Mouse (Mus musculus): ENCODE data around the gene Emid1. TPM values are rescaled to one million over a fixed set of nuclear protein-coding genes. Genes with fewer than 3 reads are reported as not detected.
"Not testable (repeated sequence)": the region's sequence is repeated elsewhere in the genome, so short reads cannot be mapped to it uniquely, and the experiment has no call there.

Gene Emid1
- total RNA-seq, 2 experiments from 2014 or later, result 27.6 to 32.5 TPM

DNA sequence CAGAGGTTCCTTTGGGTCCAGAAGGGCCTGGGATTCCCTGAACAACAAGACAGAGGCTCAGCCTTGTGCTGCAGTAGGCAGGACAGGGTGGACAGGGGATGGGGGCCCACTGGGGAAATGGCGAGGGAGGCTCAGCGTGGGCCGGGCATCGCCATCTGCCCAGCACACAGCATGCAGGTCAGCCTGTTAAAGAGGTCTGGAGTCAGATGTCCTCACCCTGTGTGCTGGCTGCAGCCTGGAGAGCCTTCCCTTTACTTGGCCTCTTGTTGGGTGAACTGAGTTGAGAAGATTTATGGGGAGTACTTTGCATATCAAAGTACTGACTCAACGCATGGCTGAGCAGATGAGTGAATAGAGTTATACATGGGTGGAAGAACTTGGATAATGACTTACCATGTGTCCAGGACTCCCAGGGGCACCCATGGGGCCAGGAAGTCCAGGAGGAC lies 23.0 kb downstream of the Emid1 start:
- intact Hi-C loops (cut with DNase I), result no loop called here
- no peak for DNase-seq (ENCODE audit: low spot score in 2 of 2)

DNA sequence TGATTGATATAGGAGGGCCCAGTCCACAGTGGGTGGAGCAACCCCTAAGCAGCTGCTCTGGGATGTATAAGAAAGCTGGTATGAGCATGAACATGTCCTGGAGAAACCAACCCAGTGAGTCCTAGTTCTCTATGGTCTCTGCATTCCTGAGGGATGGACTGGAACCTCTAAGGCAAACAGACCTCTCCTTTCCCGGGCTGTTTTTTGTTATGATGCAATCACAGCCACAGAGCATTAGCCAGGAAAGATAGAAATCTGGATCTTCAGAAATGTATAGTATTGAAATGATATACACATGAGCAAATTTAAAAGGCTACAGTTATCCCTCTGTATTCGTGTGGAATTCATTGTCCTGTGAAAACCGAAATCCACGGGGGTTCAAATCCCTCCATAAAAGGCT lies 26.3 kb downstream of the Emid1 start:
- intact Hi-C loops (cut with DNase I), result no loop called here
- DNase-seq (ENCODE audit: low spot score in 2 of 2), result no peak

GRCm38 (mm10) chr11:5114931-5115581 lies 37.0 kb downstream of the Emid1 start:
- intact Hi-C loops (cut with DNase I), result loop anchor here (5.0 to 10.0 kb wide), 2 partner anchors 150 to 357 kb away; partner anchors contain the start of gene Kremen1
- peak; percentile 92 to 94 for DNase-seq (ENCODE audit: low spot score in 2 of 2)

GRCm38 (mm10) chr11:5113645-5114044 lies 38.4 kb downstream of the Emid1 start:
- intact Hi-C loops (cut with DNase I), result loop anchor here (10.0 kb wide), 1 partner anchor 151 kb away; the partner anchor contains the start of gene Kremen1
- DNase-seq (ENCODE audit: low spot score in 2 of 2), result no peak

DNA sequence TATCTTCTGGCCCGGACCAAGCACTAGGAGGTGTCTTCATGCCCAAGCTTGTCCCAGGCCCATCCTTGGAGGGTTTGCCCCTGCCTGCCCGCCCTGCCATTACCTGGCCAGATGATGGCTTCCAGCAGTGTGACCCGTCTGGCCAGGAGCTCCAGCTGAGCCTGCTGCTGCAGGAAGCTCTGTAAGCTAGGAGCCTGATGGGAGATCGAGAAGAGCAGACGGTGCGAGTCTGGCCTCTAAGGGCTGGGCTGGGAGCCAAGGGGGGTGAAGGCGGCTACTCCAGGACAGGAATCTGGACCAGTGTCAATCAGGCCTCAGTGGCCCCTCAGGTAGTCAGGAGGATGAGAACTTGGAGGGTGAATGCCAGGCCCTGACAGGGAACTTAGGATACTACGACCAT lies 42.6 kb downstream of the Emid1 start:
- intact Hi-C loops (cut with DNase I), result no loop called here
- DNase-seq (ENCODE audit: low spot score in 2 of 2), result no peak

- intact Hi-C loops (cut with DNase I), result no loop called here
- DNase-seq (ENCODE audit: low spot score in 2 of 2), result no peak
These were observed 48.0 kb downstream of the Emid1 start for GRCm38 (mm10) chr11:5103986-5104509.

DNA sequence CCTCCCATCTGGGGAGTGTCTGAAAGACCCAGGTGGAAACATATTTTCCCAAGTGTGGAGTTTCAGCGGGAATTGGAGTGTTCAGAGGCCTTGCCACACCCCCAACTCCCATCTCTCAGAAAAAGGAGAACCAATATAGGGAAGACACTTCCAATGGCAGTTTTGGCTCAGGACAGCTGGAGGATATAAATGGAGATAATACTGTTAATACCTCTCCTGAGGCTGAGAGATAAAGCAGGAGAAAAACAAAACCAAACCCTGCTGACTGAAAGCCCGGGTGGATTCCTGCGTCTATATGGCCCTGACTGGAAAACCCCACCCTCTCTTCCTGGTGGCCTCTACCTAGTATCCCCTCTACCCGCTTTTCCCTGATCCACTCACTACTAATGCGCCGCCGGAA lies 49.7 kb downstream of the Emid1 start:
- intact Hi-C loops (cut with DNase I), result no loop called here
- DNase-seq (ENCODE audit: low spot score in 2 of 2), result no peak

- no peak for DNase-seq (ENCODE audit: low spot score in 2 of 2)
- intact Hi-C loops (cut with DNase I), result no loop called here
These were observed 50.4 kb downstream of the Emid1 start for GRCm38 (mm10) chr11:5101641-5102040.

GRCm38 (mm10) chr11:5100801-5101200 lies 51.3 kb downstream of the Emid1 start:
- intact Hi-C loops (cut with DNase I), result no loop called here
- DNase-seq (ENCODE audit: low spot score in 2 of 2), result no peak

DNA sequence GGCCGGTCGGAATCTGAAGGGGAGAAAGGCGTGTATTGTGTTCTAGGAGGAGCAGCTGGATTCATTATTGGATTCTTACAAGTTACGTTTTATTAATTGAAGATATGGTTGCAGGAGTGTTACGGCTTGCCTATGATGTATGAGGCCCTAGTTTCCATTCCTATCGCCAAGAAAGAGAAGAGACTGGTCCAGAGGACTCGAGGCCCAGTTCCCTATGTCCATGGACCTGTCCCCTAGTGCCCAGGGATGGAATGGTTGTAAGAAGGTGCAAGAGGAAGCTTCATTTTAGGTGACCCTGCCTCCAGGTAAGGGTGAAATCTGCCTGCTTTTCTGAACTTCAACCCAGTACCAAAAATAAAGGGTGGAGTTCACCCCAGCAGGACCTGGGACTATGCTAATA lies 51.8 kb downstream of the Emid1 start:
- intact Hi-C loops (cut with DNase I), result no loop called here
- DNase-seq (ENCODE audit: low spot score in 2 of 2), result no peak

DNA sequence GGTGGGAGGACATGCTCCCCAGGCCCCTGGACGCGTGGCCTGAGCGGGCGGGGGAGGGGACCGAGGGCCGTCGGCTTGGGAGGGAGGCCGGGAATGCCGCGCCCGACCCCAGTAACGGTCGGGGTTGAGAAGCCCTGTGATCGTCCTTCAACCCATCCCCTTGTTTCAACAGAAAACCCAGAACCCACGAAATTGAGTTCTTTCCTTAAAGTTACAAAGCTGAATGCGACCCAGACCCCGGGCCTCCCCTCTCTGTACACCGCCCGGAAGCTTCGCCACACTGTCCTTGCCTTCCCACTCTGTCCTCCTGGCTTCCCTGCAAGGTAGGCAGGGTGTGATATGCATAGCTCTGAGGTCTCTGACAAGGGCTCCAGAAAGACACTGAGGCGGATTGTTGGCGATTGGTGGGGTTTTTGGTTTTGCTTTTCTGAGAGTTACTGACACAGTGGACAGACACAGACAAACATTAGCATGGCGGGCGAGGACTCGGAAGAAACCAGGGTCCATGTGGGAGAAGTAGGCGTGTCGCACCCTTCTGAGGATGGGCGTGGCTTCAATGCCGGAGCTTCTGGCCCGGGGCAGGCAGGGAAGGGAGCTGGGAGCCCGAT lies 52.4 kb downstream of the Emid1 start:
- intact Hi-C loops (cut with DNase I), result no loop called here
- peak; percentile 77 to 78 for DNase-seq (ENCODE audit: low spot score in 2 of 2)

- peak; percentile 95 to 97 for DNase-seq (ENCODE audit: low spot score in 2 of 2)
- intact Hi-C loops (cut with DNase I), result no loop called here
These were observed 53.1 kb downstream of the Emid1 start, which contains the start of the genes Rhbdd3 and Ewsr1 for GRCm38 (mm10) chr11:5098736-5099542. TSS of gene Rhbdd3 (plus strand) at chr11:5098926. TSS of gene Ewsr1 (minus strand) at chr11:5099266.

GRCm38 (mm10) chr11:5098035-5098735 lies 53.9 kb downstream of the Emid1 start:
- intact Hi-C loops (cut with DNase I), result no loop called here
- DNase-seq (ENCODE audit: low spot score in 2 of 2), result peak; percentile 55 to 65

GRCm38 (mm10) chr11:5096480-5097020 lies 55.5 kb downstream of the Emid1 start:
- intact Hi-C loops (cut with DNase I), result no loop called here
- peak in 1 of 2 experiments; percentile 5 for DNase-seq (ENCODE audit: low spot score in 2 of 2)

- intact Hi-C loops (cut with DNase I), result no loop called here
- DNase-seq (ENCODE audit: low spot score in 2 of 2), result peak in 1 of 2 experiments; percentile 2
These were observed 56.2 kb downstream of the Emid1 start for GRCm38 (mm10) chr11:5095877-5096276.

DNA sequence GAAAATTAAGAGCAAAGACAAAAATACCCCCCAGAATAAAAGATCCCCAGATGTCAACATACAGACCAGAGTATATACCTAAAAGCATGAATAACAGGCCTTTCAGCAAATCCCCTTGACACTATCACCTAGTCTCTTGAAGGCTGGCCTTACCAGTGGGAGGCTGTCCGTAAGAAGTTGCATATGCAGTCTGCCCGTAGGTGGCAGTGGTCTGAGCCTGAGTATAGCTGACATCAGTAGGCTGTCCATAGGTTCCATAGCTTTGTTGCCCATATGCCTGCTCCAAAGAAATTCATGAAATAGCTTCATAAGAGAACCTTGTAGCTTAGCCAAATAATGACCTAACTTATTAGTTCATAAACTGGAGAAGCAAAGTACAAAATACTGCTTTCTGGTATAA lies 60.4 kb downstream of the Emid1 start:
- intact Hi-C loops (cut with DNase I), result no loop called here
- no peak for DNase-seq (ENCODE audit: low spot score in 2 of 2)

DNA sequence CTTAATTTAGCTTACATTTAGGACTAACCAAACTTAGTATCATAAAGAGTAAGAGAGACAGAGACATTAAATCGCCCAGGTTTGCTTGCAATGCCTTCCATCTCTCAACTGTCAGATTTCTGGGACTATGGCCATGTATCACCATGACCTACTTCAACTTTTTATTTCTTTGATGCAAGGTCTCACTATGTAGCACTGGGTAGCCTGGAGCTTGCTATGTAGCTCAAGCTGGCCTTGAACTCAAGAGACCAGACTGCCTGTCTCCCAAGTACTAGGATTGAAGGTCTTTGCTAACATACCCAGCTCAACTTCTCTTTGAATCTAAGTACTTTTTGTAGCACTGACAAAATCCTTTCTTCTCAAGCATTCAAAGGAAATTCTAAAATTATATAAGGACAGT lies 62.9 kb downstream of the Emid1 start:
- DNase-seq (ENCODE audit: low spot score in 2 of 2), result no peak
- intact Hi-C loops (cut with DNase I), result loop anchor here (10.0 kb wide), 1 partner anchor 184 kb away; no protein-coding TSS in a partner anchor

DNA sequence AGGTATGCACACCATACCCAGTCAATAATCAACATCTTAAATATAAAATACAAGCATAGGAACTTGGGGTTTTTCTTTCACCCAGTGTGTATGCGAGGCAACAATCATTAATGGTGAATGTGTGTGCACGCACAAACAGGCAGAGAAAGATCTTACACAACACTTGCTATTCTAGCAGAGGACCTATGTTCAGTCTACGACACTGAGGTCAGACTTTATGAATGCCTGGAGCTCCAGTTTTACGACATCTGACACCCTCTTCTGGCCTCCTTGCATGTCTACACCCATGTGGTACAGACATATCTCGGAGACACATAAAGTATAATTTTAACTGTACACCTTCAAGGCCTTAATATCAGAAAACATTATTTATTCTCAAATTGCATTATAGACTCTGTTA lies 75.2 kb downstream of the Emid1 start:
- DNase-seq (ENCODE audit: low spot score in 2 of 2); intact Hi-C loops (cut with DNase I): not testable (repeated sequence)

DNA sequence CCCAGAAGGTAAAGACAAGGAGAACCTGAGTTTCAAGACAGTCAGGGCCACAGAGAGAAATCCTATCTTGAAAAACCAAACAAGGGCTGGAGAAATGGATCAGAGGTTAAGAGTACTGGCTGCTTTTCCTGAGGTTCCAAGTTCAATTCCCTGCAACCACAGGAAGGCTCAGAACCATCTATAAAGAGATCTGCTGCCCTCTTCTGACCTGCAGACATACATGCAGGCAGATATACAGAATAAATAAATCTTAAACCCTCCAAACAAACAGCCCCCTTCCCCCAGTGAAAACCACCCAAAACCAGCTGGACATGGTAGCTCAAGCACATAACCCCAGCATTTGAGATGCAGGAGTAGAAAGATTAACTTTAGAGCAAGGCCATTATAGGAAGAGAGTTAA lies 76.3 kb downstream of the Emid1 start:
- no peak for DNase-seq (ENCODE audit: low spot score in 2 of 2)
- intact Hi-C loops (cut with DNase I), result no loop called here

All from left cerebral cortex, postnatal 14 days (tissue).